Mouse (Mus musculus): Measurements from ENCODE around the gene Aox1. TPM values are rescaled to one million over a fixed set of nuclear protein-coding genes. Genes with fewer than 3 reads are reported as not detected.

The Aox1 gene
- total and polyA plus RNA-seq, 3 experiments = 0.16 TPM; not detected in 2

DNA sequence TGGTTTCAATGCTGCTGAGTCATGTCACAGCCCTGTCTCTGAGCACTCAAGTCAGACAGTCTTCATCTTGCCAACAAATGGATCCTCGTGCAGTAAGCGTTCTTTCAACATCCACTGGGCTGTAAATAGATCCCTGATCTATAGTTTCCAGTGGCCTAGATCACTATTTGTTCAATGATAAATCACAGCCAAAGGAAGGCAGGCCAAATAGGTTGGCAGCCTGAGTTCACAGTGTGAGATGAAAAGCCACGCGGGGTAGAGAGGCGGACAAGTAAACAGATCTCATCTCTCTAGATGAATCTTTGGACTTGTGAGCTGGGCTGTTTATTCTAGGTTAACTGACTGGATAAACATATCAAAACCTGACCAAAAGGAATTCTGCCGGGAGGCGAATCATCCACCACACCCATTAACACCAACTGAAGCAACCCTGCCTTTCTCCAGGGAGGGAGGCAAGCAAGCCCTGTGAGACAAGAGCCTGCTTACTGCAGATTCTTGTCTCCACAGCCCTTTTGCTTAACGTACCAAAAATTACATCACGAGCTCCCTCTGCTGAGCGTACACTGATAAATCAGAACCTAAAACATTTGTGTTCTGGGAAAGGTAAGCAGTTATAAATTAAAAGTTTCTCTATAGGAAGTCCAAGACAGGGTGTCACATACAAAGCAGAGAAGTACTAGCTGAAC lies 114.8 kb downstream of the Aox1 start:
- H3K36me3 ChIP-seq (replicated peaks) = no peaks in the 10 kb centered on the region
- ATAC-seq (ENCODE audit: extremely low read depth, insufficient number of reproducible peaks, low FRiP score, poor library complexity, severe bottlenecking) (no peak), DNase-seq (ENCODE audit: low spot score) (no peak)
- no peaks in the 10 kb centered on the region for H3K4me1 ChIP-seq (ENCODE audit: insufficient read depth, low read depth, low read length)
- H3K9me3 ChIP-seq (replicated peaks) = peaks cover 3% of the 10 kb centered on the region; the same call in 1 of the 2 replicates
- H3K27me3 ChIP-seq (ENCODE audit: insufficient read depth, low read length) = peaks cover 3% of the 10 kb centered on the region; the same call in 1 of the 2 replicates
- TF ChIP-seq GATA1 (IDR thresholded peaks at IDR 0.05; ENCODE audit: borderline replicate concordance, low read length) (no peak), POLR2AphosphoS5 (IDR thresholded peaks at IDR 0.05; ENCODE audit: insufficient replicate concordance, low read depth, low read length) (no peak), CTCF (IDR thresholded peaks at IDR 0.05; ENCODE audit: low read depth, low read length) (no peak), TAL1 (conservative IDR thresholded peaks at IDR 0.05; ENCODE audit: low read depth, low read length) (no peak), GATA2 (IDR thresholded peaks at IDR 0.05; ENCODE audit: borderline replicate concordance, low read depth, low read length) (no peak)
- no peak overlapping the region for H3K4me3 ChIP-seq (ENCODE audit: low read depth, low read length)

GRCm38 (mm10) chr1:58146026-58146425 lies 116.3 kb downstream of the Aox1 start:
- no peak for TF ChIP-seq GATA1 (IDR thresholded peaks at IDR 0.05; ENCODE audit: borderline replicate concordance, low read length)
- TF ChIP-seq TAL1 (conservative IDR thresholded peaks at IDR 0.05; ENCODE audit: low read depth, low read length) = no peak
- TF ChIP-seq POLR2AphosphoS5 (IDR thresholded peaks at IDR 0.05; ENCODE audit: insufficient replicate concordance, low read depth, low read length) = no peak
- no peak for TF ChIP-seq GATA2 (IDR thresholded peaks at IDR 0.05; ENCODE audit: borderline replicate concordance, low read depth, low read length)
- TF ChIP-seq CTCF (IDR thresholded peaks at IDR 0.05; ENCODE audit: low read depth, low read length) = no peak
- DNase-seq (ENCODE audit: low spot score) (no peak), ATAC-seq (ENCODE audit: extremely low read depth, insufficient number of reproducible peaks, low FRiP score, poor library complexity, severe bottlenecking) (no peak)
- peaks cover 3% of the 10 kb centered on the region; the same call in 1 of the 2 replicates for H3K27me3 ChIP-seq (ENCODE audit: insufficient read depth, low read length)
- no peak overlapping the region for H3K4me3 ChIP-seq (ENCODE audit: low read depth, low read length)
- no peaks in the 10 kb centered on the region for H3K36me3 ChIP-seq (replicated peaks)
- no peaks in the 10 kb centered on the region for H3K4me1 ChIP-seq (ENCODE audit: insufficient read depth, low read depth, low read length)
- H3K9me3 ChIP-seq (replicated peaks) = no peaks in the 10 kb centered on the region

DNA sequence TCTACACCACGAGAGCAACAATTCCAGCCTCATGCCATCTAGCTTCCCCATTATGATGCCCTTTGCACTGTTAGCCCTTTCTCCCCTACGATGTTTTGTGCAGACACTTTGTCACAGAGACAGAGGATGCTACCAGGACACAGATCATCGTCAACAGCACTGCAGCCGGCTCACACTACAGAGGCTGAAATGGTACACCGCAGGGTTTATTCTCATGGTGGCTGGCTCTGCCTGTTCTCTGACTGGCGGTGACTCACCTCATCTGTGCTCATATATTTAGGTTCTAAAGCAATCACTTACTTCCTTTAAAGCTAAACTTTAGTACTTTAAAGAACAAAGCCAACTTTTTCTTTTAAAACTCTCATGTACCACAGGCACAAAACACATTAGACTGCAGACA lies 118.0 kb downstream of the Aox1 start:
- Histone ChIP-seq H3K4me1 (ENCODE audit: insufficient read depth, low read depth, low read length) (no peaks in the 10 kb centered on the region), H3K9me3 (replicated peaks) (no peaks in the 10 kb centered on the region), H3K36me3 (replicated peaks) (no peaks in the 10 kb centered on the region), H3K27me3 (ENCODE audit: insufficient read depth, low read length) (peaks cover 3% of the 10 kb centered on the region; the same call in 1 of the 2 replicates), H3K4me3 (ENCODE audit: low read depth, low read length) (no peak overlapping the region)
- DNase-seq (ENCODE audit: low spot score) = no peak
- no peak for TF ChIP-seq TAL1 (conservative IDR thresholded peaks at IDR 0.05; ENCODE audit: low read depth, low read length)
- no peak for TF ChIP-seq POLR2AphosphoS5 (IDR thresholded peaks at IDR 0.05; ENCODE audit: insufficient replicate concordance, low read depth, low read length)
- no peak for TF ChIP-seq GATA1 (IDR thresholded peaks at IDR 0.05; ENCODE audit: borderline replicate concordance, low read length)
- no peak for TF ChIP-seq CTCF (IDR thresholded peaks at IDR 0.05; ENCODE audit: low read depth, low read length)
- no peak for TF ChIP-seq GATA2 (IDR thresholded peaks at IDR 0.05; ENCODE audit: borderline replicate concordance, low read depth, low read length)
- no peak for ATAC-seq (ENCODE audit: extremely low read depth, insufficient number of reproducible peaks, low FRiP score, poor library complexity, severe bottlenecking)

DNA sequence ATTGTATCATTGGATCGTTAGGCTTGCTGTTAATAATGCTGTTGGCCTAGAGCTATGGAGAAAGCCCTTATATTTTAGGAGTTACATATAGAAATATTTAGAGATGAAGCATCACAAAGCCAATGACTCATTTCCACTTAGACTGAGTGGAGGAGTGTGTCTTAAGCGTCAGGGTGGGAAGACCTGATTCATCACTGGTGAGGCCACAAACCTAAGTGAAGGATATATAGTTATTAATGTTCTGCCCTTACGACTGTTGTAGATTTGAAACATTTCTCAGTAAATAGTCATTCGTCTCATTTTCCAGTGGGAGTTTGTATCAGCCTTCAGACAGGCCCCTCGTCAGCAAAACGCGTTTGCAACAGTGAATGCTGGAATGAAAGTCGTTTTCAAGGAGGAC lies 122.5 kb downstream of the Aox1 start:
- Histone ChIP-seq H3K4me3 (ENCODE audit: low read depth, low read length) (no peak overlapping the region), H3K9me3 (replicated peaks) (no peaks in the 10 kb centered on the region), H3K36me3 (replicated peaks) (no peaks in the 10 kb centered on the region), H3K27me3 (ENCODE audit: insufficient read depth, low read length) (peaks cover 14% of the 10 kb centered on the region; the same call in 1 of the 2 replicates), H3K4me1 (ENCODE audit: insufficient read depth, low read depth, low read length) (no peaks in the 10 kb centered on the region)
- DNase-seq (ENCODE audit: low spot score) (no peak), ATAC-seq (ENCODE audit: extremely low read depth, insufficient number of reproducible peaks, low FRiP score, poor library complexity, severe bottlenecking) (no peak)
- TF ChIP-seq GATA2 (IDR thresholded peaks at IDR 0.05; ENCODE audit: borderline replicate concordance, low read depth, low read length) = no peak
- TF ChIP-seq CTCF (IDR thresholded peaks at IDR 0.05; ENCODE audit: low read depth, low read length) = no peak

Other genes with a start within 250 kb of the Aox1 start
- gene Sgo2a, start 34.0 kb upstream of the Aox1 start, total RNA-seq (2014; fragmentation: Nextera tagmentation) = 86.1 and 93.9 TPM in 2 replicates
- gene Sgo2a, start 34.0 kb upstream of the Aox1 start, total RNA-seq (2017) = 41.1 and 49.8 TPM in 2 replicates
- 3.3 and 3.4 TPM in 2 replicates for gene Sgo2a, start 34.0 kb upstream of the Aox1 start, polyA plus RNA-seq (2012)
- gene Kctd18, start 11.0 kb upstream of the Aox1 start, total RNA-seq (2014; fragmentation: Nextera tagmentation) = 26.4 and 30.6 TPM in 2 replicates
- gene Kctd18, start 11.0 kb upstream of the Aox1 start, total RNA-seq (2017) = 44.0 and 52.7 TPM in 2 replicates
- 18.2 and 18.7 TPM in 2 replicates for gene Kctd18, start 11.0 kb upstream of the Aox1 start, polyA plus RNA-seq (2012)
- gene Aox3, start 83.2 kb downstream of the Aox1 start, total RNA-seq (2014; fragmentation: Nextera tagmentation) = not detected in 2 replicates
- 0.33 TPM in 1 of 2 replicates, not detected in the other for gene Aox3, start 83.2 kb downstream of the Aox1 start, total RNA-seq (2017)
- gene Aox3, start 83.2 kb downstream of the Aox1 start, polyA plus RNA-seq (2012) = not detected in 2 replicates
- gene Aox4, start 180.5 kb downstream of the Aox1 start, total RNA-seq (2014; fragmentation: Nextera tagmentation) = 6.1 and 7.0 TPM in 2 replicates
- gene Aox4, start 180.5 kb downstream of the Aox1 start, total RNA-seq (2017) = 0.64 and 0.82 TPM in 2 replicates
- gene Aox4, start 180.5 kb downstream of the Aox1 start, polyA plus RNA-seq (2012) = 0.02 and 0.07 TPM in 2 replicates
- 1.4 and 1.5 TPM in 2 replicates for gene Aox2, start 248.4 kb downstream of the Aox1 start, total RNA-seq (2014; fragmentation: Nextera tagmentation)
- 1.4 and 1.8 TPM in 2 replicates for gene Aox2, start 248.4 kb downstream of the Aox1 start, total RNA-seq (2017)
- 0.77 and 0.79 TPM in 2 replicates for gene Aox2, start 248.4 kb downstream of the Aox1 start, polyA plus RNA-seq (2012)